Comparison of ENCODE assay signal across 8 mouse cellular contexts in genomic region chr4:119492933-119493327, GRCm38 (mm10). TPM values are rescaled to one million over a fixed set of nuclear protein-coding genes. Genes with fewer than 3 reads are reported as not detected.
DNase-seq lines count a peak whose midpoint lies in the region; ATAC-seq and TF ChIP-seq lines count a peak whose summit lies in the region.

No protein-coding gene starts in this region.

- peak overlapping the region; percentile 90 for H3K4me2 ChIP-seq in heart, embryonic 12.5 days
- peak overlapping the region; percentile 93 for H3K4me2 ChIP-seq in heart, postnatal 0 days (ENCODE audit: low read depth, low read length)
- H3K4me2 ChIP-seq in liver, postnatal 0 days (ENCODE audit: low read depth, low read length) = peak overlapping the region; percentile 75

- no peaks in the 10 kb centered on the region for H3K36me3 ChIP-seq in heart, embryonic 12.5 days
- no peaks in the 10 kb centered on the region for H3K36me3 ChIP-seq in ES-Bruce4 (ENCODE audit: control insufficient read depth, insufficient read depth, low read length, poor library complexity, severe bottlenecking)
- H3K36me3 ChIP-seq in heart, postnatal 0 days (replicated peaks; ENCODE audit: control insufficient read depth, insufficient read depth, low read length) = no peaks in the 10 kb centered on the region
- no peaks in the 10 kb centered on the region for H3K36me3 ChIP-seq in liver, postnatal 0 days (replicated peaks; ENCODE audit: insufficient read depth, low read length)

- DNase-seq in heart, adult 8-10 months (ENCODE audit: low spot score) = no peak
- DNase-seq in heart, postnatal 0 days (ENCODE audit: low spot score) = no peak
- DNase-seq in liver, postnatal 0 days = no peak
- DNase-seq in urinary bladder, postnatal 4 days (ENCODE audit: low spot score in 2 of 2) = no peak
- DNase-seq in right cerebral cortex, postnatal 4 days = no peak
- no peak for DNase-seq in gastrocnemius, postnatal 10 days

- H3K4me3 ChIP-seq in heart, embryonic 12.5 days = peak overlapping the region; percentile 63
- H3K4me3 ChIP-seq in ES-Bruce4 (ENCODE audit: low read depth, low read length) = peak overlapping the region; percentile 59
- peak overlapping the region; percentile 65 for H3K4me3 ChIP-seq in heart, postnatal 0 days (ENCODE audit: low read depth, low read length)
- H3K4me3 ChIP-seq in liver, postnatal 0 days (ENCODE audit: low read depth, low read length) = peak overlapping the region; percentile 40

- 0 out of 2 replicates have a peak overlapping the region, but pooled peaks have one; percentile 9 for H3K27ac ChIP-seq in heart, embryonic 12.5 days (ENCODE audit: poor library complexity, severe bottlenecking)
- no peak overlapping the region for H3K27ac ChIP-seq in ES-Bruce4 (ENCODE audit: insufficient read depth, low read length)
- H3K27ac ChIP-seq in heart, postnatal 0 days (ENCODE audit: low read depth) = no peak overlapping the region
- no peak overlapping the region for H3K27ac ChIP-seq in liver, postnatal 0 days (ENCODE audit: low read depth)

- no peak for TF ChIP-seq POLR2A in ES-Bruce4 (IDR thresholded peaks at IDR 0.05; ENCODE audit: insufficient read depth, low read length)

- 40% methylated on average over 10 of the region's 10 CpGs for WGBS in heart, embryonic 12.5 days
- 55% methylated on average over 10 of the region's 10 CpGs for WGBS in heart, postnatal 0 days
- 29% methylated on average over 10 of the region's 10 CpGs for WGBS in liver, postnatal 0 days (ENCODE audit: insufficient replicate concordance)

- no peak for TF ChIP-seq EP300 in ES-Bruce4 (IDR thresholded peaks at IDR 0.05; ENCODE audit: insufficient read depth, low read depth, low read length)
- TF ChIP-seq EP300 in heart, postnatal 0 days (IDR thresholded peaks at IDR 0.05; ENCODE audit: low read depth) = no peak
- TF ChIP-seq EP300 in liver, postnatal 0 days (IDR thresholded peaks at IDR 0.05; ENCODE audit: low read depth) = no peak

- H3K9me3 ChIP-seq in heart, embryonic 12.5 days (replicated peaks) = no peaks in the 10 kb centered on the region
- H3K9me3 ChIP-seq in ES-Bruce4 (replicated peaks; ENCODE audit: control insufficient read depth, insufficient read depth, low read length, poor library complexity, severe bottlenecking) = no peaks in the 10 kb centered on the region; the same call in 1 of the 2 replicates
- H3K9me3 ChIP-seq in heart, postnatal 0 days (replicated peaks; ENCODE audit: control insufficient read depth, low read length) = 0 out of 2 replicates have a peak, but pooled peaks cover 3% of the 10 kb centered on the region
- peaks cover 2% of the 10 kb centered on the region; the same call in 1 of the 2 replicates for H3K9me3 ChIP-seq in liver, postnatal 0 days (ENCODE audit: low read length)

- peak overlapping the region; percentile 67 for H3K9ac ChIP-seq in heart, embryonic 12.5 days
- H3K9ac ChIP-seq in ES-Bruce4 (ENCODE audit: low read depth, poor library complexity, severe bottlenecking) = peak overlapping the region; percentile 56
- peak overlapping the region; percentile 43 for H3K9ac ChIP-seq in heart, postnatal 0 days (replicated peaks; ENCODE audit: low read depth, low read length)
- no peak overlapping the region for H3K9ac ChIP-seq in liver, postnatal 0 days (replicated peaks)

- ATAC-seq in heart, embryonic 12.5 days (ENCODE audit: insufficient number of reproducible peaks, low FRiP score) = no peak
- no peak for ATAC-seq in heart, postnatal 0 days (ENCODE audit: insufficient read depth, low read depth)
- no peak for ATAC-seq in liver, postnatal 0 days

- H3K27me3 ChIP-seq in heart, embryonic 12.5 days (replicated peaks) = peaks cover 38% of the 10 kb centered on the region
- peaks cover 5% of the 10 kb centered on the region for H3K27me3 ChIP-seq in ES-Bruce4 (ENCODE audit: control insufficient read depth, insufficient read depth, low read length, poor library complexity, severe bottlenecking)
- peaks cover 4% of the 10 kb centered on the region; the same call in 1 of the 2 replicates for H3K27me3 ChIP-seq in heart, postnatal 0 days (ENCODE audit: control insufficient read depth, insufficient read depth, low read length)
- peaks cover 35% of the 10 kb centered on the region for H3K27me3 ChIP-seq in liver, postnatal 0 days (ENCODE audit: insufficient read depth, low read length)

- no peak for TF ChIP-seq CTCF in ES-Bruce4 (IDR thresholded peaks at IDR 0.05; ENCODE audit: low read depth, low read length)
- TF ChIP-seq CTCF in heart, postnatal 0 days (IDR thresholded peaks at IDR 0.05; ENCODE audit: low read depth) = no peak
- TF ChIP-seq CTCF in liver, postnatal 0 days (IDR thresholded peaks at IDR 0.05; ENCODE audit: low read depth) = no peak

- peaks cover 4% of the 10 kb centered on the region for H3K4me1 ChIP-seq in heart, embryonic 12.5 days (replicated peaks)
- peaks cover 3% of the 10 kb centered on the region for H3K4me1 ChIP-seq in ES-Bruce4 (ENCODE audit: control insufficient read depth, insufficient read depth, low read length)
- H3K4me1 ChIP-seq in heart, postnatal 0 days (ENCODE audit: control insufficient read depth, insufficient read depth) = peaks cover 6% of the 10 kb centered on the region; the same call in 1 of the 2 replicates
- H3K4me1 ChIP-seq in liver, postnatal 0 days (ENCODE audit: insufficient read depth) = no peaks in the 10 kb centered on the region

RNA-seq across cellular contexts. Expression of gene Rimkla, which starts 0.5 kb away (rescaled TPM):
- 6.1 and 6.5 TPM in 2 replicates for polyA plus RNA-seq in heart, embryonic 12.5 days (2016; fragmentation: Nextera tagmentation; extraction: Ambion mirVana)
- 1 to 10 TPM in 1 of 4 experiments, under 1 TPM in 3; 0.38 to 1.1 (median 0.72) TPM for total RNA-seq in heart, adult 8-10 months (2022)
- polyA plus RNA-seq in ES-Bruce4 (2011; ENCODE audit: insufficient read depth, insufficient read length, low read depth, missing spikeins) = 3.3 and 5.5 TPM in 2 replicates
- 5.7 and 6.4 TPM in 2 replicates for total RNA-seq in heart, postnatal 0 days (2014; rRNA removed; ENCODE audit: low replicate concordance)
- 2.8 and 3.0 TPM in 2 replicates for polyA plus RNA-seq in heart, postnatal 0 days (2015; fragmentation: Nextera tagmentation; extraction: Ambion mirVana)
- polyA plus RNA-seq in liver, postnatal 0 days (2015; fragmentation: Nextera tagmentation; extraction: Ambion mirVana) = not detected in 2 replicates
- under 1 TPM; 0.41 to 0.47 TPM for total RNA-seq in gastrocnemius, postnatal 10 days (2021)

RNA-seq across cellular contexts. Expression of gene Foxj3, which starts 43.9 kb away (rescaled TPM):
- 28.4 and 29.9 TPM in 2 replicates for polyA plus RNA-seq in heart, embryonic 12.5 days (2016; fragmentation: Nextera tagmentation; extraction: Ambion mirVana)
- 10 to 100 TPM; 29.3 to 31.3 (median 29.7) TPM for total RNA-seq in heart, adult 8-10 months (2022)
- polyA plus RNA-seq in ES-Bruce4 (2011; ENCODE audit: insufficient read depth, insufficient read length, low read depth, missing spikeins) = 47.9 and 51.0 TPM in 2 replicates
- 16.6 and 52.4 TPM in 2 replicates for total RNA-seq in heart, postnatal 0 days (2014; rRNA removed; ENCODE audit: low replicate concordance)
- polyA plus RNA-seq in heart, postnatal 0 days (2015; fragmentation: Nextera tagmentation; extraction: Ambion mirVana) = 9.8 and 10.7 TPM in 2 replicates
- 2.6 and 2.9 TPM in 2 replicates for polyA plus RNA-seq in liver, postnatal 0 days (2015; fragmentation: Nextera tagmentation; extraction: Ambion mirVana)
- 10 to 100 TPM; 32.1 to 38.2 TPM for total RNA-seq in gastrocnemius, postnatal 10 days (2021)

RNA-seq across cellular contexts. Expression of gene Frg2f1, which starts 46.4 kb away (rescaled TPM):
- 4.5 and 5.1 TPM in 2 replicates for polyA plus RNA-seq in heart, embryonic 12.5 days (2016; fragmentation: Nextera tagmentation; extraction: Ambion mirVana)
- 1 to 10 TPM; 3.6 to 6.7 (median 5.8) TPM for total RNA-seq in heart, adult 8-10 months (2022)
- 1.2 and 2.2 TPM in 2 replicates for polyA plus RNA-seq in ES-Bruce4 (2011; ENCODE audit: insufficient read depth, insufficient read length, low read depth, missing spikeins)
- total RNA-seq in heart, postnatal 0 days (2014; rRNA removed; ENCODE audit: low replicate concordance) = 3.6 and 6.7 TPM in 2 replicates
- 4.7 and 6.5 TPM in 2 replicates for polyA plus RNA-seq in heart, postnatal 0 days (2015; fragmentation: Nextera tagmentation; extraction: Ambion mirVana)
- polyA plus RNA-seq in liver, postnatal 0 days (2015; fragmentation: Nextera tagmentation; extraction: Ambion mirVana) = 3.8 and 4.3 TPM in 2 replicates
- total RNA-seq in gastrocnemius, postnatal 10 days (2021) = 1 to 10 TPM; 6.8 to 7.8 TPM
